Mouse (Mus musculus) cerebellum, postnatal 4 days (tissue): ENCODE results near the gene D16Ertd472e.

Source experiments
- DNase-seq, 2 experiments: peaks; one replicate each; pipeline ENCODE4 v3.0.0; 2022; ENCODE audit warnings: low spot score in 2 of 2, mixed read lengths in 1 of 2

D16Ertd472e gene

DNA sequence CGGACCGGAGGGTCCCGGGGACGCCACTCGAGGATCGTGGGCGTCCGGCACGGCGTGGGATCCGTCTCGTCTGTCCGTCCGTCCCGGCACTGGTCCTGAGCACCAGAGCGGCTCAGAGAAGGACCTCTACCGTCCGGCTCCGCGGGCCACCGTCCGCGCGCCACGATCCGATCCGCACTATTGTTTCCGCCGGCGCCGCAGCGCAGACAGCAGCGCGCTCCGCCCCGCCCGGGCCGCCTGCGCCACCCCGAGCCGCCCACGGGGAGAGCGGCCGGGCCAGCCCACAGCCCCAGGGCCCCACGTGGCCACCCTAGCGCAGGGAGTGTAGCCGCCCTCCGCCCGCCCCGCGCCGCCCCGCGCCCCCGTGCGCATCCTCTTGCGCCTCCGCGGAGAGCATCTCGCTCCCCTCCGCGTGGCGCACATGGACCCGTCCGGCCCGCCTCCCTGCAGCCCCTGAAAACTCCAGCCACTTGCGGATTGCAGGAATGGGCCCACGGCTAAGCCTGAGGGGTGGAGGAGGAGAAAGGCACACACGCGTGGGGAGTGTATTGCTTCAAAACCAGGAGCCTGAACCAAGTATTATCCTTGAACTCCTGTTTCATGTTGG is at the start of gene D16Ertd472e:
Gene D16Ertd472e (minus strand): TSS at position 231 of the 607 bp plus-strand sequence.
- peak; percentile 53 to 80 for DNase-seq

DNA sequence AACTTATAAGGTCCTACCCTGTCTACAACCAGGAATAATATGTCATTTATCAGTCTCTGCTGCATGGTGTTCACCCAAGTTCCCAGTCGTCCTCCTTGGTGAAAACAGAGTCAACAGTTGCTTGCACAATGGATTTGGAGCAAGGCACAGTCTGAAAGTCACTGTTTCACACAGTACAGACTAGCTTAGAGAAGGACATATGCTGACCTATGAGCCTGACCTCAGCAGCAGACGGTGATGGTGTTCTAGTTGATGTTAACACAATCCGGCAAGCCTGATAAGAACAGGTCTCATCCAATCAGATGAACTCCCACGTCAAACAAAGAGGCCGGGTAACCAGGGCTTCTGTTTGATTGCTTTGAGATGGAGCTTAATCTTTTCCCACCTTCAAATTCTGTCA is 46.2 kb upstream of the D16Ertd472e start:
- no peak for DNase-seq

DNA sequence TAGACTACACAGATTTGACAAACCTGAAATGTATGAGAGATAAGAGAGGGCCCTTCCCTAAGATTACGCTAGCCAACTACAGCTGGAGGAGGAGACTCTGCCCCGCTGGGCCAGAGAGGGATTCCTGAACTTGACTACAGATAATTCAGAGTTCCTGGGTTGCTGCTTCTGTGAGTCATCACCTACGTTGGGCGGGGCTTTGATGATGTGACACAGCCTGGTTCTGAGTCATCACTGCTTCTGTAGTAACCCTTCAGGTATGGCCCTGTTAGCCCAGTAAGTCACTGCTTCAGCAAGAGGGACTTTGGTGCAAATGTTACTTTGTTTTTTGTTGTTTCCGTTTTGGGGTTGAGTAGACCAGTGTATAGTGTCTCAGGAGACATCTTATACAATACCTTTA is 42.9 kb upstream of the D16Ertd472e start:
- no peak for DNase-seq

DNA sequence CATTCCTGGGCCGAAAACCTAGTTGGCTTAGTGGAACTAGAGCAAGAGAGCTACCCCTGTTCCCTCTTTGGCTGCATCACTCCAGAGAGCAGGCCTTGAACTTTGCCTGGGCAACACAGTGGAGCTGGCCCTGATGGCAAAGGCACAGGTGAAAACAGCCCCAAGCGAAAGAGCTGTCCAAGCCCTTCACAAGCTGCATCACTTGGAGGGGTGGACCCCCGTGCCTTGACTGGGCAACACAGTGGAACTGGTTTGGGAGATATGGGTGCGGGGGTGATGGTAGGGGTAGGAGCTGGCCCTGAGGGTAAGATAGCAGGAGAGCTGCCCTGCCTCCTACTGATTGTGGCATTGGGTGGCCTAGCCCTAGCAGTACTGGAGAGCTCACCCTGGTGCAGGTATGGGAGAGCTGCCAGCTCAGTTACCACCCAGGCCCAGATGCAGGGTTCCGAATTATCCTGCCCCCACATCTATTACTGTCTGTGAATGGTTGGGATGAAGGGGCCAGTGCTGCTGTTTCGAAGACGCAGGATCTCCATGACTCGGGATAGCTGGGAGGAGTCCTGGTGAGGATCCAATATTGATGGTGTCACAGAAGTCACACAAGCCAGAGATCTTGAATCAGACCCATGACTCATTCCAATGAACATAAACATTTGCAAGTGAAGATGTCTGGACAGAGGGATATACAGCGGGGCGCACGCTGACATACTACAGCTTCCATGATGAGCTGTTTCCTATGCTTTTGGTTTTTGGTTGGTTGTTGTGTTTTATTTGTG is 41.4 kb upstream of the D16Ertd472e start:
- no peak for DNase-seq

DNA sequence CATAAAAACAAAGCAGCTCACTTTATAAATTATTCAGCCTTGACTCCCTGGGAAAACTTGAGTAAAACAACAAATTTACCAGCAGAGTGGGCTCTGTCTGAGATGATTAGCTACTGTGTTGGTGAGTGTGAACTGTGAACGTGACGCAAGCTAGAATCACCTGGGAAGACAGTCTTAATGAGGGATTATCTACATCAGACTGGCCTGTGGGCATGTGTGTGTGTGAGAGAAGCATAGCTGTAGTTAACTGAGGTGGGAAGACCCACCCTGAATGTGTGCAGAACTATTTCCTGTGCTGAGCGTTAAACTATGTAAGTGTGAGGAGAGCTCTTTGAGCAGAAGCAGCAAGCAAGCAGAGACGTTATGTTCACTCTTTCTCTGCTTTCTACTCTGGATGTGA is 29.7 kb upstream of the D16Ertd472e start:
- DNase-seq: no peak

DNA sequence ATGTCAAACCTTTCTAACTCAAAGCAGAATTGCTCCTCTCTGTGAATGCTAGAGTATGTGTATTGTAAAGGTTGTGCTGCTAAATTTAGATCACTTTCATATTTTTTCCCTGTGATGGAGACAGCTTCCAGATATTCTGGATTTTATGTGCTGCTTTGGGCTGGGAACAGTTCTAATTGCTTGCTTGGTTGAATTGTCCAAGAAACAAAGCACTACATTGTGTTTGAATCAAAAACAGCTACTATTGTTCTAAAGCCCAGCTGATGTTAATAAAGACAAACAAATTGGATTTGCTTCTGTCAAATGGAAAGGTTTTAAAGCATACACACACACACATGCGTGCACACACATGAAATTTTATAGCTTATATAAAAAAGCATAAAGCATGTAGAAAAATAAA is 22.4 kb upstream of the D16Ertd472e start:
- DNase-seq: no peak

DNA sequence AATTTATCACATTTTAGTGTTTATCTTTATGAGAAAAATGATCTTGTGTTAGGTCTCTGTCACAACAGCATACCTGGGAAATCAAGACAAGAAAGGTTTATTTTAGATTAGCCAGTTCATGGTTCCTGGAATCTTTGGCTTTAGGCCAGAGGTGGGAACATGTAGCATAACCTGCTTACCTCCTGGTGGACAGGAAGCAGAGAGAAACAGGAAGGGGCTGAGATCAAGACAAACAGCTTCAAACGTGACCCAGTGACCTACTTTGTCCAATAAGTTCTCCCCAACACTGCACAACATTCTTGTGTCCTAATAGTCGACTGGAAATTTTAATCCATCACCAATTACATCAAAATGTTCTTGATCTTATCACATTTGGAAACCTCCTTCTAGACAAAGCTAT is 19.9 kb upstream of the D16Ertd472e start:
- no peak for DNase-seq

DNA sequence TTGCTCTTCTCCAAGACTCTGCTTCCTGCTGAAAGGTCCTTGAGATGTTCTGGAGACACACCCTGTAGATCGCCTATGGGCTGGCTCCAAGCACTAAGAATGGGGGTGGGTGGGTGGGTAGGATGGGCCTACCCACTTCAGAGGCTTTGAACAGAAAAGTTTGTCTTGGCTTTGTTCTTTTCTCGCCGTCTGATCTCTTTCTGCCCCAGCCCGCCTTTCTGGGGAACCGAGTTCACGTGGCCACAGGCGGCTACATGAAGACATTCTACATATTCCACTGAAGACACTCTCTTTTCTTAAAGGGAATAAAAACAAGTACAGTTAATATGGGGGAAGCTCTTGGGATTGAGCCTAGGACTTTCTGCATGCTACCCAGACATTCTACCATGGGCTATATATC is 19.3 kb upstream of the D16Ertd472e start:
- DNase-seq: no peak

DNA sequence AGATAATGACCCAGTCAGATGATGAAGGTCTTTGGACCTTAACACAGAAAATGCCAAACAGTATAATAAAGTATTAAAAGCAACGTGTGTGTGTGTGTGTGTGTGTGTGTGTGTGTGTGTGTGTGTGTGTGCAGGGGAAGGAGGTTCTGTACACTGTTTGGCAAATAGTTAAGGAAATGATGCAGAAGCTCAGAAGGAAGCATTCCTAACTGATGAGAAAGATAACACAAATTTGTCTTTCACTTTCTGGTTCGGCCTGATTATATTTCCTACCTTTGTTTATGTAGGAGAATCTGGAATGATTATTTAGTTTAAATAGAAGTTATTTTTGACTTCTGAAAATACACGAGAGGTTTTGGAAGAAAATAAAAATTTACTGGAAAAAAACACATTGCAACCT is 17.6 kb upstream of the D16Ertd472e start:
- DNase-seq: no peak

DNA sequence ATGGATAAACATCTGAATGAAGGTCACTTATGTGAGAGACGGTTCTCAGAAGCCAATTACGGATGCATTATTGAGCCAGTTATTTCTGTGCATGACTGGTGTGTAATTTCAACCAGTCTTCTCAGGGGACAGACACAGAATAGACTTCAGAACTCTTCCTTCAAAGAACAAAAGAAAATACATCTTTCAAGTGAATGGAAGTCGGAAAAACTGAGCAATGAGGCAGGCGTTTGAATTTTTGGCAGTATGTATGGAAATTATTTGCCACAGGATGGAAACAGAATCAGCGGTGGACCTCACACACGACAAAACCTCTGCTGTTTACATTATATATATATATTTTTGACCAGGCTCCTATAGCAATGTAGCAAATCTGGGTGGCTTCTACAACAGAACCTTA is 14.6 kb upstream of the D16Ertd472e start:
- DNase-seq: no peak

DNA sequence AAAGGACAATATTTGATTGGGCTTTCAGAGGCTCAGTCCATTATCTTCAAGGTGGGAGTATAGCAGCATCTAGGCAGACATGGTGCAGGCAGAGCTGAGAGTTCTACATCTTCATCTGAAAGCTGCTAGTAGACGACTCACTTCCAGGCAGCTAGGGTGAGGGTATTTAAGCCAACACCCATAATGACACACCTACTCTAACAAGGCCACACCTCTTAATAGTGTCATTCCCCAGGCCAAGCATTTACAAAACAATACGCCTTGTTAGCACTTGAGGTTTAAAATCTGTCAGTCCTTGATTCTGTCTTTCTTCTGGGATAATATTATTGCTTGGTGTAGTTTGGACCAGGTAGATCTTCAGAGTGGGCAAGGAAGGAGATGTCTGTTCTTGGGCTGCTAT is 12.3 kb upstream of the D16Ertd472e start:
- DNase-seq: no peak

DNA sequence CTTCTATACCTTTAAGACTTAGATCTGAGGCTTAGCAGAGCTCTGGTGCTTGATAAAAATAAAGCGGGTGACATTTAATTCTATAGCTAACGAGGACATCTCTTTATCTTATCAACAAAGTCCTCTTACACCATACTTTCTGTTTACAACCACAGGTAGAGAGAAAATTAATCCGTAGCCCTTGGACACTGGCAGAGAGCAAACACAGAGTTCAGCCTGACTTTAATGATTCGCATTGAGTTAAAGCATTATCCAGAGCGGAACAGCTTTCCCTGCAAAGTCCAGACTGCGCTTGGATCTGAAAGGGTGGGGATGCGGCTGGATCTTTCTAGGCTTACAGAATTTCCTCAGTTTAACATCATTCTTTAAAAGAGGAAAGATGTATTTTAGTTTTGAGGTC is 10.1 kb upstream of the D16Ertd472e start:
- DNase-seq: no peak

DNA sequence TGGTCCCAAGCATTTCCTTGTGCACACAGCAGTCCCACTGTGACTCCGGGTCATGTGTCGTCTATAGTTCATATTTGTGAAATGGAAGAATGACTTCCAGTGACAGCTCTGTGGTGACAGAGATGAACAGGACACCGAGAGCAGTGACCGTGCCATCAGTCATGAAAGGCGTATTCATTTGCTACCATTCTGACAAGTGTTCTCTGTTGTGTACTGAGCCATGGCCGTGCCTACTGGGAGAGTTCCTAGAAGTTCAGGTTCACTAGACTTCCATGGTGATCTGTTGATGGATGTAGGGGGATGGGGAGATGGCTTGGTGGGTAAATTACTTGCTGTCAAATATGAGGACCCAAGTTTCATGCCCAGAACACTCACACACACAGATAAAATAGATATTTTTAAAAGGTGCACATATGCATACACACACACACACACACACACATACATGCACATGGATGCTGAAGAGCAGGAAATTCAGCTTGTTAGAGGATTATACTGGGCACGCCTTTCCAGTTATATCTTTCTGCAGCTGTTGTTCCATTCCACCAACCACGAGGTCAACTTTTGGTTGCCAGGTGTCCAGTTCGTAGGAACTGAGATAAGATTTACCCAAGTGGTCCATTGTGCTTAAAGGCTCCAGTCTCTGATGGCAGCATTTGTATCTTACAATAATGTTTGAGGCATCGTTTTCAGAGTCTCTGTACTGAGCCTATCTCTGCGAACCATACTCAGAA is 9.3 kb upstream of the D16Ertd472e start:
- no peak for DNase-seq

DNA sequence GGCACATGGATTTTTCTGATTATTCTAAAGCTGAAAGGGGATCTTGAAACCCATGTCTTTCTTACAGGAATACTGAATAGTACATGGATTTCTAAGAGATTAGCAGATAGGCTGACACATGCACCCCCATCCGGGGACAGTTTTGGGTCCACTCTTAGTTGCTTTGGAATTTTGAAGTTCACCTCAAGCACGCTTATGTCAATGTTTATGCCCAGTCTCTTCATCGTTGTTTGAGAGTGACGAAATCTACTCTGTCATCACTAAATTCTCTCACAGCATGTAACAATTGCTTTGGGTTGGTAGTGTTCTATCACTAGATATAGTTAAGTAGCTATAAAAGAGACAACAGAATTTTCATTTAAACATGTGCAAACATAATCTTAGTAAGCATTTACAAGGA is 8.7 kb upstream of the D16Ertd472e start:
- DNase-seq: no peak

DNA sequence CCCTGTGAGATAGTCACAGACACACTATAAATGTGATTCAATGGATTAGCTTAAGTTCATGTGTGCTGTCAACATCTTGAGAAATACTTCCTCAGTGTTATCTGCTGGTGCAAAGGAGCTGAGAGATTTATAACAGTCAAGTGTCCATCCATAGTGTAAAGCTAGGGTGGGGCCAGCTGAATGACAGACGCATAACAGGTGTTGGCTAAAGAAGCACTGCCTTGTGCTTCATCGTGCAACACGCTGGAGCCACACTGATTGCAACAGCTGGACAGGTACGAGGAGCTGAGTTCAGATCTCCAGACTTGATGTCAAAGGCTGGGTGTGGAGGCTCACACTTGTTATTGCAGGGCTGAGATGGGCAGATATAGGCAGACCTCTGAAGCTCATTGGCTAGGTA is 7.5 kb upstream of the D16Ertd472e start:
- DNase-seq: no peak

DNA sequence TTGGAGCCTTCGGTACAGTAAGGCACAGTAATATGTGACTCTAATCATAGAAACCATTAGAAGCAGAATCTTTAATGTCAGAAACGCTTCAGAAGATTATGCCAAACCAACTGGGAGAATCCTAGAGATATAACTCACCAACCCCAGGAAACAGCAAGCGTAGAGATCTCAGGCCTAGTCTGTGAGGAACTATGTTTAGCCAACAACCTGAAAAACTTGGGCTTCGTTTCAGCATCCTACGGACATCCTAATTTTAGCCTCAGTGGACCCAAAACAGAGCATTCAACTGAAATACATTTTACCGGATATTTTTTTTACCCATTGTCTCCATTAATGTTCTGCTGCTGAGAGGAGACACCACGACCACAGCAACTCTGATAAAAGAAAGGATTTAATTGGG is 3.9 kb upstream of the D16Ertd472e start:
- DNase-seq: no peak

DNA sequence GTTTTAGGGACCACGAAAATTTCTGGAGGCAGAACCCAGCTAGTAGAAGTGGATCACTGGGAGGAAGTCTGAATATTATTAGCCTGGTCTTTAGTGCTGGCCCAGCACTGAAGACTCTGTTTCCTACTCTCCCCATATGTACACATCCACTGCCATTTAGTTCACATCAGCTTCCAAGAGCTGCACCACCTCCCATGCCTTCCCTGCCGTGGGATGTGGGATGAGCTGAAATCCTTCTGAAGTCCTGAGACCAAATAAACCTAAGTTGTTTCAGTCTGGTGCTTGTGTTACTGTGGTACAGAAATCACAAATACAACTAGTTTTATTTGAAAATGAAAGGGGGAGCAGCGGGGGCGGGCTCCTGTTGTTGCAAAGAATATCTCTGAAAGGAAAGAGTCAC is 2.9 kb upstream of the D16Ertd472e start:
- no peak for DNase-seq

DNA sequence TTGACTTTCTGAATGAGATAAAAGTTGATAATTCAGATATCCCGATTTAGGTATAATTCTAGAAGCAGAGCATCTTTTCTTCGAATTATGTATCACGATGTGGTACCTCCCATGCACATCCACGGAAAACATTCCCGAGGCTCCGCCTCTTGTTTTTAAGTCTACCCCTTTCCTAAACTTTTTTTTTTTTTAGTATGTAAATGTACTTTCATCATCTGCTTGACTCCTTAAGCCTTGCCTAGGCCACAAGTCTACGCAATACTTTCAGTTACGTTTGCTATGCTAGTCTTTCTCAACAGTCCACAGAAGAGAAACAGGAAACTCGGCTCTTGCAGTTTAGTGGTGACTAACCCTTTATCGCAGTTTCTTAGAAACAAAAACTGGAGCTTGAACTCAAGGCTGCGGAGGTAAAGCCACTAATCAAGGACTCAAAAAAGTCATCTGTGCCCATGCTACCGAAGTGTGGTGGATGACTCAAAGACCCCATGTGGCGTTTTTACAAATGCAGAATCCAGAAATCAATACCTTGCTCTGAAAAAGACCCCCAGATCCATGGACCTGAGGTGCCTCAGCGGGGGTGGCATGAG is 670 bp upstream of the D16Ertd472e start:
- DNase-seq: no peak

DNA sequence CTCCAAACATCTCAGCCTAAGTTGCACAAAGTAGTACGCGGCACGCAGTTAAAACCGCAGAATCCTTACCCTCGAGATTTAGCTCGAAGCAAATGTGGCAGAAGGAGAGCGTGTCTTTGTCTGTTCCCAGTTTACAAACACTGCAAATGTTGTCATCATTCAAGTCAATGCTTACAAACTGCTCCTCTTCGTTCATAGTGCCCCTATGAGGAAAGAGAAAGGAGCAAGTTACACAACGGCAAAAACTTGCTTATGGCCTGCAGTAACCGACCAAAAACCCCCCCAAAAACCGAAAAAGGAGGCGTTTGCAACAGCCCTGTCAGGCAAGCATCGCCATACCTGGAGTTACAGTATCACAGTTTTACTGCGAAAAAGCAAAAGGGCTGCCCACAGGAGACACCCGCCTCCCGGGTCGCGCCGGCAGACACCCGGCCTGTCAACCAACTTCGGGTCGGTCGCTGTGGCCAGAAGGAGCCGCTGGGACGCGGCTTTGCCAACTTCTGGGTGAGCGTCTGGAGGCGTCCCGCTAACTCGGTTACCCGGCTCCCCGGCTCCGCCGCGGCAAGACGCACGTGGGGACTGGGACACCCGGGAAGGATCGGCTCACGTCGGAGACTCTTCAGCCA is 543 bp downstream of the D16Ertd472e start:
- peak in 1 of 2 experiments; percentile 31 for DNase-seq

DNA sequence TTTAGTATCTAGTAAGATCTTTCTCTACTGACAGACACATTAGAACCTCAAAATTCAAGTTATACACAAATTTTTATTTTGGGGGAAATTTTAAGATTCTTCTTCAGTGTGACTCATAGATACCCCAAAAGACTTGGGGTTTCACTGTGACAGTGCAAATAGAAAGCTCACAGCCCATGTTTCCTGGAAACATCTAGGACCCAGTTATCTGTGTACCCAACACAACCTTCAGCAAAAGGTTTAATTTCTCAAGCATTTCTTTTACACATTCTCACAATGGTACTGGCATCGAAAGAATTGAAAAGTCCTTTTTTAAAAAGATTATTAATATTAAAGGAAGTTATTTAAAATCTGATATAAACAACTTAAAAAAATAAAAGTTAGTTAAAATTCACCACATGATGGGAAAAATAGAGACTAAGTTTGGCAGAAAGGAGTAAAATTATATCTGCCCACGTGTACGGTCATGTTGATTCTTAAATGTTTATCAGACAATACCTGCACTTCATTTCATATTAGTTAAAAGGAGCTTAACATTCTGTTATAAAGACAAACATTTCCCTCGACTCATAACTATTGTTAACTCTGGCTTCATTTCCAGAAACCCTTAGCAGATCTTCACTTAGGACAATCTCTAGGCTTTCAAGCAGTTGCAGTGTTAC is 1.2 kb downstream of the D16Ertd472e start:
- no peak for DNase-seq

DNA sequence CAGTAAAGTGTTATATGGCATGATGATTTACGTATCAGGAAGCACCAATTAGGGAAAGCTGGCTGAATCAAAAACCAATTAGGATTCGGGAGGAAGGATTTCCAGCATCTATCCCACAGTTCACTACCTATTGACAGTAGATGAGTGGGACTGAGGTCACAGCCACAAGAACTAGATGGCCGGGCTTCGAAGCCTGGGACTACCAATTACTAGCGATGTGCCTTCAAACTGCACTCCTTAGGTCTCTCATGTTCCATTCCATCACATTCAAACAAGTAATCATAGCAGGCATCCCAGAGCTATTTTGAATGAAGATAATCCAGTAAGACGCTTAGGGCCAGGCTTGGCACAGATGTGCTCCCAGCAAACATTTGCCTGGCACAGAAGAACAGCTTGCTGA is 2.3 kb downstream of the D16Ertd472e start:
- no peak for DNase-seq

DNA sequence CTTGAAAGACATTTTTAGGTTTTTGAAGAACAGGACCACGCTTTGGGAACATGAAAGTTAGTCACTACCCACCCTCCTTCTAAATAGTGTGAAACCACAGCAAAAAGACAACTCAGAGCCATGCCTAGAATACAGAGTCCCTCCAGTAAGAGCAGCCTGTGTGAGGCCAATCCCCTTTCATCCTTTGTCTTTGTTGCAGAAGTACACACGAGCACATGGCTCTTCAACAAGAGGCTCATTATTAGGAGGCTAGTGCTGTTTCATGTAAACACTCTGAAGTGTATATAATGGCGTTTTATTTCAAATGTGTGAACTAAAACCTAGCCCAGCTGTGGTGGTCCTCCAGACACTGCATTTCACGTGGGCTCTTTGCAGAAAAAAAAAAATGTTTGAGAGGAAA is 3.5 kb downstream of the D16Ertd472e start:
- DNase-seq: no peak
